Mouse (Mus musculus) kidney, embryonic 16.5 days (tissue): Measurements from ENCODE around the gene Cox6a2. TPM values are rescaled to one million over a fixed set of nuclear protein-coding genes. Genes with fewer than 3 reads are reported as not detected.

ENCODE experiments used
- ATAC-seq: fragments of 200-750 bp; cut with Nextera tagmentation; 2 replicates; pipeline ENCODE4 v1.8.0; 2017; ENCODE audit warnings: moderate TSS enrichment; ENCODE audit not compliant: low FRiP score, low TSS enrichment
- H3K27ac ChIP-seq: fragments of 300-500 bp; sonication (generic); 2 replicates; pipeline ENCODE4 v1.5.1; 2014; ENCODE audit warnings: low read length
- H3K27me3 ChIP-seq: fragments of 300-500 bp; sonication (generic); 2 replicates; pipeline ENCODE4 v1.6.1; 2014; ENCODE audit warnings: low read length, control low read depth, mixed read lengths; ENCODE audit not compliant: insufficient read depth
- H3K36me3 ChIP-seq: fragments of 300-500 bp; sonication (generic); 2 replicates; pipeline ENCODE4 v1.6.1; 2014; ENCODE audit warnings: low read length, control low read depth, mixed read lengths; ENCODE audit not compliant: insufficient read depth
- H3K4me1 ChIP-seq: fragments of 300-500 bp; sonication (generic); 2 replicates; pipeline ENCODE4 v1.6.1; 2014; ENCODE audit warnings: low read length, control low read depth, mixed read lengths; ENCODE audit not compliant: insufficient read depth
- H3K4me2 ChIP-seq: fragments of 300-500 bp; sonication (generic); replicated peaks from 2 replicates; pipeline ENCODE4 v1.6.1; 2014; ENCODE audit warnings: low read depth, low read length
- H3K4me3 ChIP-seq: fragments of 300-500 bp; sonication (generic); 2 replicates; pipeline ENCODE4 v1.5.1; 2014; ENCODE audit warnings: mild to moderate bottlenecking, low read length
- H3K9ac ChIP-seq: fragments of 300-500 bp; sonication (generic); replicated peaks from 2 replicates; pipeline ENCODE4 v1.6.1; 2014; ENCODE audit warnings: low read length
- H3K9me3 ChIP-seq: fragments of 300-500 bp; sonication (generic); 2 replicates; pipeline ENCODE4 v1.6.1; 2016; ENCODE audit warnings: low read length, control low read depth
- WGBS: fragments of 180-500 bp; shearing (Covaris S2); extraction: QIAGEN DNeasy Blood & Tissue Kit; methylation state at CpG from one replicate; pipeline ENCODE4 v1.1.7; 2014; 5-methylcytosine and 5-hydroxymethylcytosine counted together
- polyA plus RNA-seq: library from polyadenylated mRNA; unstranded; fragments of >200 nt; fragmentation: Nextera tagmentation; extraction: Ambion mirVana; gene quantifications from 2 replicates; pipeline ENCODE4 v1.2.1, GENCODE M21; 2015

The Cox6a2 gene
- polyA plus RNA-seq, 1 experiment from 2014 or later, result 1.7 TPM

GRCm38 (mm10) chr7:128236426-128236825 lies 30.2 kb upstream of the Cox6a2 start:
- Histone ChIP-seq H3K4me1 (peaks cover 15% of the 10 kb centered on the region), H3K36me3 (peaks cover 21% of the 10 kb centered on the region), H3K4me3 (no peak overlapping the region; the same call in 1 of the 2 replicates), H3K4me2 (peak overlapping the region; percentile 82; the same call in 1 of the 2 replicates), H3K9ac (peak overlapping the region; percentile 87), H3K27me3 (no peaks in the 10 kb centered on the region), H3K27ac (peak overlapping the region; percentile 98; the same call in 1 of the 2 replicates), H3K9me3 (no peaks in the 10 kb centered on the region)
- no peak for ATAC-seq
- 92% methylated on average over 13 of the region's 13 CpGs for WGBS

- Histone ChIP-seq H3K36me3 (peaks cover 12% of the 10 kb centered on the region), H3K27me3 (no peaks in the 10 kb centered on the region), H3K9me3 (no peaks in the 10 kb centered on the region), H3K9ac (no peak overlapping the region), H3K27ac (no peak overlapping the region), H3K4me1 (peaks cover 15% of the 10 kb centered on the region), H3K4me2 (no peak overlapping the region), H3K4me3 (no peak overlapping the region)
- no peak for ATAC-seq
- WGBS, result 89% methylated on average over 1 of the region's 1 CpGs
Measured at GRCm38 (mm10) chr7:128235481-128235880, 29.3 kb upstream of the Cox6a2 start.

DNA sequence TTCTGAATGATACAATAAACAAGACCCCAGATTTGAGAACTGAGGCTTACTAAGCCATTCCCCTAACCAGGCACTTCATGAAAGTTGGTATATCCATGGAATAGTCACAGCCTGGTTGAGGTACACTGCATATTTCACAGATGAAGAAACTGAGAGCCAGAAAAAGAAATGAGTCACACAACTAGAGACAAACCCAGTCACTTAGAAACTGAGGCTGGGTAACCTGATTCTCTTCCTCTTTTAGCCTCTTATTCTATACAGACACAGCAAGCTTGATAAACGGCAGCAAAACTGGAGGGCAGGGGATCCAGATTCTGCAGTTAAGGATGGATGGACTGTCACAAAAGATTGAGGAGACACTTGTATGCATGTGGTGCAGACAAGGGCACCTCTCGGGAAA lies 28.6 kb upstream of the Cox6a2 start:
- H3K9me3 ChIP-seq, result no peaks in the 10 kb centered on the region
- WGBS, result 80% methylated on average over 2 of the region's 2 CpGs
- peaks cover 6% of the 10 kb centered on the region for H3K36me3 ChIP-seq
- peaks cover 15% of the 10 kb centered on the region for H3K4me1 ChIP-seq
- H3K4me2 ChIP-seq, result no peak overlapping the region
- no peak overlapping the region for H3K4me3 ChIP-seq
- H3K9ac ChIP-seq, result no peak overlapping the region
- no peaks in the 10 kb centered on the region for H3K27me3 ChIP-seq
- H3K27ac ChIP-seq, result no peak overlapping the region
- ATAC-seq, result no peak

DNA sequence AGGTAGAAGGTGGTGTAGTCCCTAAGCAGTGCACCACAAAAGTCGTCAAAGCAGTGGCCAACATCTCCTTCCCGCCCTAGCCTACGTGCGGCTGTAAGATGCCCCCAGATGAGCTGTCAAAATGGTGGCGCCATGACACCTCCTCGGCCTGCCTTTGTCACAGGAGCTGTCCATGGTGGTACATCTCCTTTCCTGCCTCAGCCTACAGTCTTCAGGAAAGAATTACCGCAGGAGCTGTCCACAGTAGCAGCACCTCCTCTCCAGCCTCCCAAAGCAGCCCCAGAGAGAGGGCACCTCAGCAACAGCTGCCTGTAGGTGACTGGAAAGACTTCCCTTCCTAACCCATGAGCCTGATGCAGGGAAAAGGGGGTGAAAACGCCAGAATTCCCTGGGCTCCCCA lies 25.6 kb upstream of the Cox6a2 start:
- Histone ChIP-seq H3K36me3 (peaks cover 4% of the 10 kb centered on the region), H3K9ac (no peak overlapping the region), H3K4me3 (no peak overlapping the region), H3K27me3 (no peaks in the 10 kb centered on the region), H3K4me1 (peaks cover 4% of the 10 kb centered on the region), H3K9me3 (no peaks in the 10 kb centered on the region), H3K27ac (no peak overlapping the region), H3K4me2 (no peak overlapping the region)
- ATAC-seq, result no peak
- 44% methylated on average over 8 of the region's 8 CpGs for WGBS

DNA sequence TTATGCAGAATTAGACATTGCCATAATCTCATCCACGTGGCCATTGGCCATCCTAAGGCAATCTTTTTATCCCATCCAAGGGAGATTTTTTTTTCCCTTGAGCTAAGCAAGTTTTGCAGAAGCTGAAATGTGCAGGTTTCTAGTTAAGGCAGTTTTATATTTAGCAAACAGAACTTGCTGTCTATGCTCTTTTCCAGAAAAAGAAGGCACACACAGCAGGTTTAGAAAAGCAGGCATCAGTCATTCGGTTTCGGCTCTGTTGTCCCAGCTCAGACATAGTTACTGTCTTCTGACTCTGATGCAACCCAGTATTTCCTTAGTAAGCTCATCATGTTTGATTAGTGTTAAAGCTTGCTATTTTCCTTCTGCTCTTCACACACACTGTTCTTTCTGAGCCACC lies 14.7 kb upstream of the Cox6a2 start:
- no peaks in the 10 kb centered on the region for H3K4me1 ChIP-seq
- 91% methylated on average over 3 of the region's 3 CpGs for WGBS
- no peaks in the 10 kb centered on the region for H3K36me3 ChIP-seq
- H3K9me3 ChIP-seq, result no peaks in the 10 kb centered on the region
- no peak overlapping the region for H3K4me2 ChIP-seq
- no peak overlapping the region for H3K27ac ChIP-seq
- no peak for ATAC-seq
- H3K9ac ChIP-seq, result no peak overlapping the region
- no peaks in the 10 kb centered on the region for H3K27me3 ChIP-seq
- H3K4me3 ChIP-seq, result no peak overlapping the region

DNA sequence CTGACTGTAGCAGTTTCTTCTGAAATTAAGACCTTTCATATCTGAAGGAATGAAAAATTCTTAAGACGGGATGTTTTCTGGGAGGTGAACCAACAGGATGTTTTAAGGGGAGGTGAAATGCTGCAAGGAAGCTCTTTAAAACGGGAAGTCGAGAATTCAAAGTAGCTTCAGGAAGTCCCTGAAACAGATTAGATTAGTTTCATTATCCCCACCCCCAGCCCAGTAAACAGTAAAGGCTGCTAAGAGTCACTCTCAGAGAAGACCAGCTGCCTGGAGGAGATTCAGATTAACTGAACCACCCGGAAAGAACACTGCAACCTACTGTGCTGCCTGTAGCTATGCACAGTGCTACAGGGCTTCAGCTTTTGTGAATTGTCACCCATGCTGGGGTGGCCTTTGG lies 13.8 kb upstream of the Cox6a2 start:
- Histone ChIP-seq H3K27ac (no peak overlapping the region), H3K9me3 (no peaks in the 10 kb centered on the region), H3K4me1 (no peaks in the 10 kb centered on the region), H3K9ac (no peak overlapping the region), H3K27me3 (no peaks in the 10 kb centered on the region), H3K4me2 (no peak overlapping the region), H3K4me3 (no peak overlapping the region), H3K36me3 (no peaks in the 10 kb centered on the region)
- WGBS, result 85% methylated on average over 4 of the region's 4 CpGs
- no peak for ATAC-seq

DNA sequence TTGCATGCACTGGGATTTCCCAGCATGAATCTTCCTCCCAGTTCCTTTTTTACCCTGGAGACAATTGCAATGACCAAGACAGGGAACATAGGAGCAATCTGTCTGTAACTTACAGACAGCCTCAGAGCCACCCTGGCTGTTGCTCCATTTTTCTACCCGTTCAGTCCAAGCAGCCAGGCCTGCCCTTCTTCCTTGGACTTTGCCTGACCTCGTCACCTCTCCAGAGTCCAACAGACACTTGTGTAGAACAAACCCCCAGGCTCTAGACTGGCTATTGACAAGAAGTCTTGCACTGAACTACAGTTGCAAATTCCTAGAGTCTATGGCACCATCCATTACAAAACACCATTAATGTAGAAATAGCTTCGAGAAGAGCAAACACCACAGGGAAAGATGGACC lies 3.6 kb upstream of the Cox6a2 start:
- no peaks in the 10 kb centered on the region for H3K36me3 ChIP-seq
- H3K9me3 ChIP-seq, result no peaks in the 10 kb centered on the region
- no peak overlapping the region for H3K27ac ChIP-seq
- H3K4me3 ChIP-seq, result no peak overlapping the region
- WGBS, result 55% methylated on average over 3 of the region's 3 CpGs
- no peak overlapping the region for H3K4me2 ChIP-seq
- H3K27me3 ChIP-seq, result no peaks in the 10 kb centered on the region
- no peak overlapping the region for H3K9ac ChIP-seq
- no peak for ATAC-seq
- no peaks in the 10 kb centered on the region for H3K4me1 ChIP-seq

- no peak overlapping the region for H3K4me2 ChIP-seq
- WGBS, result 5% methylated on average over 4 of the region's 4 CpGs
- ATAC-seq, result no peak
Measured at GRCm38 (mm10) chr7:128208187-128208586, 2.0 kb upstream of the Cox6a2 start.

GRCm38 (mm10) chr7:128205695-128206094 lies 492 bp downstream of the Cox6a2 start:
- H3K27me3 ChIP-seq, result no peaks in the 10 kb centered on the region
- no peaks in the 10 kb centered on the region for H3K36me3 ChIP-seq
- no peak for ATAC-seq
- H3K27ac ChIP-seq, result no peak overlapping the region
- H3K4me2 ChIP-seq, result no peak overlapping the region
- no peak overlapping the region for H3K9ac ChIP-seq
- no peak overlapping the region for H3K4me3 ChIP-seq
- 83% methylated on average over 18 of the region's 18 CpGs for WGBS
- no peaks in the 10 kb centered on the region for H3K4me1 ChIP-seq
- no peaks in the 10 kb centered on the region for H3K9me3 ChIP-seq

More at GRCm38 (mm10) chr7:128208187-128208586, 2.0 kb upstream of the Cox6a2 start:
- H3K27me3 ChIP-seq, result no peaks in the 10 kb centered on the region
- H3K9me3 ChIP-seq, result no peaks in the 10 kb centered on the region
- no peak overlapping the region for H3K9ac ChIP-seq
- H3K36me3 ChIP-seq, result no peaks in the 10 kb centered on the region
- no peak overlapping the region for H3K4me3 ChIP-seq
- no peaks in the 10 kb centered on the region for H3K4me1 ChIP-seq
- H3K27ac ChIP-seq, result no peak overlapping the region

DNA sequence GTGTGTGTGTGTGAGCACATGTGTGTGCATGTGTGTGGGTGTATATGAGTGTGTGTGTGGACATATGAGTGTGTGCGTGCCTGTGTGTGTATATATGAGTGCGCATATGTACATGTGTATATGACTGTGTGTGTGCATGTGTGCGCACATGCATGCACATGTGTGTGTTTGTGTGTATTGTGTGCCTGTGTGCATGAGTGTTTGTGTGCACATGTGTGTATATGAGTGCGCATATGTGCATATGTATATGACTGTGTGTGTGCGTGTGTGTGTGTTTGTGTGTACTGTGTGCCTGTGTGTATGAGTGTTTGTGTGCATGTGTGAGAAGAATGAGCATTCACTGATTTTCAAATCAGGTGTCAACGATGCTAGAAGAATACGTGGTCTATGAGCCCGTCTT lies 2.0 kb downstream of the Cox6a2 start:
- H3K36me3 ChIP-seq, result no peaks in the 10 kb centered on the region
- H3K9me3 ChIP-seq, result no peaks in the 10 kb centered on the region
- no peak for ATAC-seq
- no peak overlapping the region for H3K27ac ChIP-seq
- no peak overlapping the region for H3K4me2 ChIP-seq
- no peak overlapping the region for H3K4me3 ChIP-seq
- WGBS, result 91% methylated on average over 8 of the region's 8 CpGs
- H3K9ac ChIP-seq, result no peak overlapping the region
- no peaks in the 10 kb centered on the region for H3K4me1 ChIP-seq
- H3K27me3 ChIP-seq, result no peaks in the 10 kb centered on the region
